Mouse (Mus musculus): ENCODE measurements around the gene Fam155a. TPM values are rescaled to one million over a fixed set of nuclear protein-coding genes. Genes with fewer than 3 reads are reported as not detected.

The Fam155a gene
- polyA plus RNA-seq, 2 experiments, result 1.1 to 2.1 TPM

DNA sequence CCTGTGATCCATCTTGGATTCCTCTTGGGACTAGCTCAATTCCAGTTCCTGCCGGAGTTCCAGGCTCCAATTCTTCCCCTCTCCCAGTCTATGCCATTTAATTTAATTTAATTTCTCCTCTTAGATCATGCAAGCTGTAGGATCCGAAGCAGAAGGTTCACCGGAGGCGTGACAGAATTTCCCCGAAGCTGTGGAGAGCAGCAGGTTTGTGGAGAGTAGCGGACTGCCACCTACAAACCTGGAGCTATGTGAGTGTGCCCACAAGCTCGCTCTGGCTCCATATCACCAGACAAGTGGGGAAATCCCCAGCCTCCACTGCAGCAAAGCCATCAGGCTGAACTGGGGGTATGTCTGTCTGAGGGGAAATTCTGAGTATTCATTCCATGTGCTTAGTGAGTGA lies 544.2 kb downstream of the Fam155a start:
- Histone ChIP-seq H3K36me3 (ENCODE audit: control insufficient read depth, insufficient read depth, low read length) (no peaks in the 10 kb centered on the region), H3K4me2 (replicated peaks; ENCODE audit: low read depth, low read length, severe bottlenecking) (no peak overlapping the region), H3K27ac (replicated peaks; ENCODE audit: low read depth, low read length) (no peak overlapping the region), H3K9ac (ENCODE audit: low read depth, low read length, severe bottlenecking) (no peak overlapping the region), H3K4me3 (replicated peaks; ENCODE audit: low read length) (no peak overlapping the region), H3K27me3 (ENCODE audit: control insufficient read depth, insufficient read depth, low read length) (no peaks in the 10 kb centered on the region), H3K4me1 (ENCODE audit: control insufficient read depth, insufficient read depth, low read length) (no peaks in the 10 kb centered on the region), H3K9me3 (ENCODE audit: control insufficient read depth, low read length) (no peaks in the 10 kb centered on the region)
- no peak for DNase-seq (ENCODE audit: low spot score)
- 82% methylated on average over 7 of the region's 7 CpGs for WGBS
- no peak for ATAC-seq (ENCODE audit: low FRiP score, low read depth)
- TF ChIP-seq POLR2A (IDR thresholded peaks at IDR 0.05; ENCODE audit: borderline replicate concordance, extremely low read depth, insufficient read depth, insufficient read length), result no peak

DNA sequence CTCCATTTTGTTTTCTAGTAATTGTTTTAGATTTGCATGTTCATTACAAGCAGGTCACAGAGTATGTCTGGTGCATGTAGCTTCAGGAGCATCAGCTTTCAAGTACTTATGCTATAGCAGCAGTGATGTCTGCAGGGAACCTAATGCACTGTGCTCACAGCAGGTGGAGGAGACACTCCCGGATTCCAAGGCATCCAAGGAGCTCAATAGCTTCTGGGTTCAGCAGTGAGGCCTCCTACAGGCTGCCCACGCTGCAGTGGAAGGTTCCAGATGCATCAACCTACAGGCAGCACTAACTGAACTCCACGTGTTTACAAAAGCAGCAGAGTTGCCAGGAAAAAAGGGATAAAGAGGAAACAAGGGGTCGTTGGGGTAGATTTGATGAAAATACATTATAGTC lies 559.2 kb downstream of the Fam155a start:
- DNase-seq (ENCODE audit: low spot score), result no peak
- WGBS, result 57% methylated on average over 4 of the region's 4 CpGs

DNA sequence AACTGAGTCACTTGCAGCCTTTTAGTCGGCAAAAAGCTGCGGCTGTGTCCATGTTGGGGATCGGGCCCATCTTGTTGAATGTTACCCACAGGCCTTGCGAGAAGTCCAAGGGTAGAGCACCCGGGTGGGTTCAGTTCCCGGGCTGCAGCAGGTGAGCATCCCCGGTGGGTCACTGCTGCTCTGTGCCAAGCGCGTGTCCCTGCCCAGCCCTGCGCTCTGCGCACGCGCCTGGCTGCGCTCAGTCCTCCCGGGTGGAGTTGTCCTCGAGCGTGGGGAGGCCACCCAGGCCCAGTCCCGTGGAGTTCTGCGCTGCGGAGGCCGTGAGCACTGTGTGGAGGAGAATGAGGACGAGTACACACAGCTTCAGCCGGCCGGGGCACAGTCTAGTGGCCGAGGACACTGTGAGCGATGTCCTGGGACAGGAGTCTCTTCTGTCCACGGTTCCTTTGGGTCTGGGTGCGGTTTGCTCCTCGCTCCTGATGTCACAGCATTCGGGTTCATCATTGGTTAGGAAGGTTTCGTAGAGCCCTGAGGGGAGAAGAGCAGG lies 563.4 kb downstream of the Fam155a start:
- Histone ChIP-seq H3K9me3 (ENCODE audit: control insufficient read depth, low read length) (no peaks in the 10 kb centered on the region), H3K27me3 (ENCODE audit: control insufficient read depth, insufficient read depth, low read length) (no peaks in the 10 kb centered on the region), H3K36me3 (ENCODE audit: control insufficient read depth, insufficient read depth, low read length) (no peaks in the 10 kb centered on the region), H3K4me1 (ENCODE audit: control insufficient read depth, insufficient read depth, low read length) (no peaks in the 10 kb centered on the region), H3K4me2 (replicated peaks; ENCODE audit: low read depth, low read length, severe bottlenecking) (no peak overlapping the region), H3K4me3 (replicated peaks; ENCODE audit: low read length) (no peak overlapping the region), H3K27ac (replicated peaks; ENCODE audit: low read depth, low read length) (no peak overlapping the region), H3K9ac (ENCODE audit: low read depth, low read length, severe bottlenecking) (no peak overlapping the region)
- DNase-seq (ENCODE audit: low spot score) (no peak), ATAC-seq (ENCODE audit: low FRiP score, low read depth) (no peak)
- TF ChIP-seq POLR2A (IDR thresholded peaks at IDR 0.05; ENCODE audit: borderline replicate concordance, extremely low read depth, insufficient read depth, insufficient read length), result no peak
- 91% methylated on average over 31 of the region's 31 CpGs for WGBS

More for the DNA sequence above, 559.2 kb downstream of the Fam155a start:
- no peak overlapping the region for H3K9ac ChIP-seq (ENCODE audit: low read depth, low read length, severe bottlenecking)
- no peaks in the 10 kb centered on the region for H3K36me3 ChIP-seq (ENCODE audit: control insufficient read depth, insufficient read depth, low read length)
- no peak overlapping the region for H3K4me3 ChIP-seq (replicated peaks; ENCODE audit: low read length)
- no peaks in the 10 kb centered on the region for H3K9me3 ChIP-seq (ENCODE audit: control insufficient read depth, low read length)
- no peak for ATAC-seq (ENCODE audit: low FRiP score, low read depth)
- no peaks in the 10 kb centered on the region for H3K27me3 ChIP-seq (ENCODE audit: control insufficient read depth, insufficient read depth, low read length)
- H3K27ac ChIP-seq (replicated peaks; ENCODE audit: low read depth, low read length), result no peak overlapping the region
- TF ChIP-seq POLR2A (IDR thresholded peaks at IDR 0.05; ENCODE audit: borderline replicate concordance, extremely low read depth, insufficient read depth, insufficient read length), result no peak
- no peaks in the 10 kb centered on the region for H3K4me1 ChIP-seq (ENCODE audit: control insufficient read depth, insufficient read depth, low read length)
- H3K4me2 ChIP-seq (replicated peaks; ENCODE audit: low read depth, low read length, severe bottlenecking), result no peak overlapping the region

DNA sequence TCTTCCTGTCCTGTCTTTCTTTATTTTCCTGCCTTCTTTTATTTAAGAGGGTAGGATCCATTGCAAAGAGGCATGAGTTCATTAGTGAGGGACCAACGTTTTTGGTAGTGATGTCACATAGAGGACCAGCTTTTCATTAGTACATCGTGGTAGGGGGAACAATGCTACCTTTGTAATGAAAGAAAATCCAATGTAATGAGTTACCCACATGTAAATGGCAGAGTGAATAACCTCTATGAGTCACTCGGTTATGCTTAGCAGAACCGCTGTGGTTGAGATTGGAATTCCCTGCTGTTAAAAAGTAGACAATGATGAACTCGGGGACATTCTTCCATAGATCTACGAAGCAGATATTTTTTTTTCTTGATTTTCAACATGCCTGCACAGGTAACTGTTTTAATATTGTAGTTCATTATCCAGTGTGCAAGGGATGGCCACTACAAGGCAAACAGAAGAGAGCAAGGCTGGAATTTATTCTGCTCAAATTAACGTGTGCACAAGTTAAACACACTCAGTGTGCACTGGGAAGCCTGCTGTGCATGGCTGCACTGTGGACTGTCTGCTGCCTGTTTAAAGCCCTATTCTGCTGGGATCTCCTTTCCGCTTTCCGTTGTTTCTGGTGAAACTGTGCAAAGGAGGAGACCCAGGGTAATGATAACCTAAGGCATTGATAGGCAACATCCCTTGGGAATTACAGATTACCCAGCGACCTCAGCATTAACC lies 566.5 kb downstream of the Fam155a start:
- Histone ChIP-seq H3K4me1 (ENCODE audit: control insufficient read depth, insufficient read depth, low read length) (no peaks in the 10 kb centered on the region), H3K4me2 (replicated peaks; ENCODE audit: low read depth, low read length, severe bottlenecking) (no peak overlapping the region), H3K27ac (replicated peaks; ENCODE audit: low read depth, low read length) (no peak overlapping the region), H3K9ac (ENCODE audit: low read depth, low read length, severe bottlenecking) (no peak overlapping the region), H3K9me3 (ENCODE audit: control insufficient read depth, low read length) (no peaks in the 10 kb centered on the region), H3K4me3 (replicated peaks; ENCODE audit: low read length) (no peak overlapping the region), H3K36me3 (ENCODE audit: control insufficient read depth, insufficient read depth, low read length) (no peaks in the 10 kb centered on the region), H3K27me3 (ENCODE audit: control insufficient read depth, insufficient read depth, low read length) (no peaks in the 10 kb centered on the region)
- no peak for TF ChIP-seq POLR2A (IDR thresholded peaks at IDR 0.05; ENCODE audit: borderline replicate concordance, extremely low read depth, insufficient read depth, insufficient read length)
- DNase-seq (ENCODE audit: low spot score) (no peak), ATAC-seq (ENCODE audit: low FRiP score, low read depth) (no peak)
- 56% methylated on average over 10 of the region's 10 CpGs for WGBS

DNA sequence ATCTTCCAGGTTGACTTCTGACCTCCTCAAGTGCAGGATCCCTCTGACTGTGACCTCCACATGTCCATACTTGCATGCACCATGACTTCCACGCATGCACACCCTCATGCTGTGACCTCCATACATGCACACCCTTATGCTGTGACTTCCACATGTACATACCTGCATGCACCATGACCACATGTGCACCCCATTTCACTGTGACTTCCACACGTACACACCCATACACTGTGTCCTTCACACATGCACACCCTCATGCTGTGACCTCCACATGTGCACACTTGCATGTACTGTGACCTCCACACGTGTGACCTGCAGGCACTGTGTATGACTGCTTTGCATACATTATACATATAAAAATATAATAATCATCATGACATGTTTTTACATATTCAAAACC lies 570.9 kb downstream of the Fam155a start:
- Histone ChIP-seq H3K9ac (ENCODE audit: low read depth, low read length, severe bottlenecking) (no peak overlapping the region), H3K4me2 (replicated peaks; ENCODE audit: low read depth, low read length, severe bottlenecking) (no peak overlapping the region)

More for the DNA sequence above, 570.9 kb downstream of the Fam155a start:
- Histone ChIP-seq H3K27ac (replicated peaks; ENCODE audit: low read depth, low read length) (no peak overlapping the region), H3K27me3 (ENCODE audit: control insufficient read depth, insufficient read depth, low read length) (no peaks in the 10 kb centered on the region), H3K4me3 (replicated peaks; ENCODE audit: low read length) (no peak overlapping the region), H3K4me1 (ENCODE audit: control insufficient read depth, insufficient read depth, low read length) (peaks cover 4% of the 10 kb centered on the region; the same call in 1 of the 2 replicates), H3K9me3 (ENCODE audit: control insufficient read depth, low read length) (no peaks in the 10 kb centered on the region), H3K36me3 (ENCODE audit: control insufficient read depth, insufficient read depth, low read length) (no peaks in the 10 kb centered on the region)
- 86% methylated on average over 3 of the region's 3 CpGs for WGBS
- ATAC-seq (ENCODE audit: low FRiP score, low read depth) (no peak), DNase-seq (ENCODE audit: low spot score) (no peak)
- TF ChIP-seq POLR2A (IDR thresholded peaks at IDR 0.05; ENCODE audit: borderline replicate concordance, extremely low read depth, insufficient read depth, insufficient read length), result no peak
